Mouse (Mus musculus) stomach, embryonic 16.5 days (tissue): ENCODE data around the gene Stk39. TPM values are rescaled to one million over a fixed set of nuclear protein-coding genes. Genes with fewer than 3 reads are reported as not detected.

ENCODE experiments used
- ATAC-seq: fragments of 200-750 bp; cut with Nextera tagmentation; 2 replicates; pipeline ENCODE4 v1.8.0; 2017; ENCODE audit warnings: moderate number of reproducible peaks, moderate TSS enrichment; ENCODE audit not compliant: insufficient read depth, low FRiP score
- H3K27ac ChIP-seq: fragments of 300-500 bp; sonication (generic); 2 replicates; pipeline ENCODE4 v1.5.1; 2014; ENCODE audit warnings: low read length
- H3K27me3 ChIP-seq: fragments of 300-500 bp; sonication (generic); 2 replicates; pipeline ENCODE4 v1.6.1; 2014; ENCODE audit warnings: low read length, control low read depth, mixed read lengths; ENCODE audit not compliant: control insufficient read depth, insufficient read depth
- H3K36me3 ChIP-seq: fragments of 300-500 bp; sonication (generic); 2 replicates; pipeline ENCODE4 v1.6.1; 2014; ENCODE audit warnings: low read length; ENCODE audit not compliant: control insufficient read depth, insufficient read depth
- H3K4me1 ChIP-seq: fragments of 300-500 bp; sonication (generic); 2 replicates; pipeline ENCODE4 v1.6.1; 2014; ENCODE audit warnings: low read length, control low read depth, mixed read lengths; ENCODE audit not compliant: control insufficient read depth, insufficient read depth
- H3K4me2 ChIP-seq: fragments of 300-500 bp; sonication (generic); 2 replicates; pipeline ENCODE4 v1.6.1; 2014; ENCODE audit warnings: low read depth, low read length, mixed read lengths
- H3K4me3 ChIP-seq: fragments of 300-500 bp; sonication (generic); replicated peaks from 2 replicates; pipeline ENCODE4 v1.5.1; 2014; ENCODE audit warnings: mild to moderate bottlenecking, low read length
- H3K9ac ChIP-seq: fragments of 300-500 bp; sonication (generic); 2 replicates; pipeline ENCODE4 v1.6.1; 2014; ENCODE audit warnings: low read length
- H3K9me3 ChIP-seq: fragments of 300-500 bp; sonication (generic); replicated peaks from 2 replicates; pipeline ENCODE4 v1.6.1; 2016; ENCODE audit warnings: low read length, control low read depth; ENCODE audit not compliant: control insufficient read depth
- WGBS: fragments of 180-500 bp; shearing (Covaris S2); extraction: QIAGEN DNeasy Blood & Tissue Kit; methylation state at CpG from one replicate; pipeline ENCODE4 v1.1.7; 2014; 5-methylcytosine and 5-hydroxymethylcytosine counted together
- polyA plus RNA-seq: library from polyadenylated mRNA; unstranded; fragments of >200 nt; fragmentation: Nextera tagmentation; extraction: Ambion mirVana; gene quantifications from 2 replicates; pipeline ENCODE4 v1.2.1, GENCODE M21; 2015

Stk39 gene
- polyA plus RNA-seq, 1 experiment from 2014 or later: 9.4 TPM

DNA sequence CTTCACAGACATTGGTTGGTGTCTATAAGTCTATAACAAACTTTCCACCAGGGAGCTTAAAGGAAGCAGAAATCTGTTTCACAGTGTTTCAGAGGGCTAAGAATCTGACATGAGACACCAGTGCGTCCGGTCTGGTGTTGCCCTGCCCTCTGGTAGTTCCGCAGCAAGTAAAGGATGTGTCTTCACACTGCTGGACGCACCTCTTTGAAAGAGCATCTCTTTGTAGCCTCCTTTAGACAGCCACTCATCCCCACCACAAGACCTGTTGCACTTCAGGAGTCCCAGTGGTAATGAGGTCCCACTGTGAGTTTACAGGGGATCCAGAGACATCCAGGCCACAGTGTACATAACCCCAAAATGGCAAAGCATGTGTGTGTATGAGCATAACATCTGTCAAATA lies 88.1 kb downstream of the Stk39 start:
- Histone ChIP-seq H3K27me3 (no peaks in the 10 kb centered on the region), H3K27ac (peak overlapping the region; percentile 90; the same call in 1 of the 2 replicates), H3K4me3 (no peak overlapping the region), H3K9ac (no peak overlapping the region), H3K9me3 (no peaks in the 10 kb centered on the region), H3K36me3 (no peaks in the 10 kb centered on the region), H3K4me2 (no peak overlapping the region), H3K4me1 (peaks cover 27% of the 10 kb centered on the region)
- no peak for ATAC-seq
- 80% methylated on average over 4 of the region's 4 CpGs for WGBS

DNA sequence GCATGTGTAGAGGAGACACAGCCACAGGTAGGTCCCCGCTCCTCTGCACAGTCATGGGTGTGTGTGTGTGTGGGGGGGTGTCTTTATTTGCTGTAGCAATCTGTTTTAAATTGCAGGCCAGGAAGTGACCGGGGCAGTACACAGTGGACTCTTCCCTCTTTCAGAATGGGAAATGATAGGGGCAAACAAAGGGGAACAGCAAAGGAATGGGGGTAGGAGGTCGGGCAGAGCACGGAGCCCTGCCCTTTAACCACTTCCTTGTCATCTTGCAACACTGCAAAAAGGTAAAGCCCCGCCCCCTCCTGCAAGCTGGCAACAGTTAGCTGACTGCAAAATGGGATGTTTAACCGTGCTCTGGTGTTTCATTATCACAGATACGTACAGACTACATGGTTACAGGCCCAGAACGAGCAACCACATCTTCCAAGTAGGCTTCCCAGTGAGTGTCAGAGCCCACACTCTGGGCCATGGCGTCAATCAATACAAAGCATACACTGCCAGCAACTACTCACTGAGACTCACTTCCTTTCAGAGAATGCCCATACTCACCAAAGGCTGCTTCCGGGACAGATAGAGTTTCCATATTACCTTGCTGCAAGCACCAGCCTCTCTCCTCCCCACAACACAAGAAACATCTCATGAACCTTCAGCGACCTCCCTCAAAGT lies 89.5 kb downstream of the Stk39 start:
- Histone ChIP-seq H3K4me2 (no peak overlapping the region; the same call in 1 of the 2 replicates), H3K36me3 (no peaks in the 10 kb centered on the region), H3K9me3 (no peaks in the 10 kb centered on the region), H3K9ac (0 out of 2 replicates have a peak overlapping the region, but pooled peaks have one; percentile 5), H3K4me3 (no peak overlapping the region), H3K4me1 (peaks cover 27% of the 10 kb centered on the region), H3K27ac (peak overlapping the region; percentile 84), H3K27me3 (no peaks in the 10 kb centered on the region)
- ATAC-seq: peak; percentile 38; the same call in 1 of the 2 replicates
- 55% methylated on average over 11 of the region's 11 CpGs for WGBS

GRCm38 (mm10) chr2:68381881-68382280 lies 90.2 kb downstream of the Stk39 start:
- 61% methylated on average over 4 of the region's 4 CpGs for WGBS
- no peaks in the 10 kb centered on the region for H3K27me3 ChIP-seq
- H3K4me2 ChIP-seq: no peak overlapping the region
- ATAC-seq: no peak
- peak overlapping the region; percentile 84 for H3K27ac ChIP-seq
- no peaks in the 10 kb centered on the region for H3K36me3 ChIP-seq
- no peak overlapping the region; the same call in 1 of the 2 replicates for H3K9ac ChIP-seq
- no peak overlapping the region for H3K4me3 ChIP-seq
- no peaks in the 10 kb centered on the region for H3K9me3 ChIP-seq
- H3K4me1 ChIP-seq: peaks cover 27% of the 10 kb centered on the region

- WGBS: 22% methylated on average over 6 of the region's 6 CpGs
- Histone ChIP-seq H3K4me3 (no peak overlapping the region), H3K4me2 (no peak overlapping the region), H3K9me3 (no peaks in the 10 kb centered on the region), H3K36me3 (no peaks in the 10 kb centered on the region), H3K4me1 (peaks cover 31% of the 10 kb centered on the region), H3K27me3 (no peaks in the 10 kb centered on the region), H3K27ac (peak overlapping the region; percentile 53; the same call in 1 of the 2 replicates), H3K9ac (no peak overlapping the region)
- ATAC-seq: no peak
Observed at GRCm38 (mm10) chr2:68381205-68381604, 90.9 kb downstream of the Stk39 start.

DNA sequence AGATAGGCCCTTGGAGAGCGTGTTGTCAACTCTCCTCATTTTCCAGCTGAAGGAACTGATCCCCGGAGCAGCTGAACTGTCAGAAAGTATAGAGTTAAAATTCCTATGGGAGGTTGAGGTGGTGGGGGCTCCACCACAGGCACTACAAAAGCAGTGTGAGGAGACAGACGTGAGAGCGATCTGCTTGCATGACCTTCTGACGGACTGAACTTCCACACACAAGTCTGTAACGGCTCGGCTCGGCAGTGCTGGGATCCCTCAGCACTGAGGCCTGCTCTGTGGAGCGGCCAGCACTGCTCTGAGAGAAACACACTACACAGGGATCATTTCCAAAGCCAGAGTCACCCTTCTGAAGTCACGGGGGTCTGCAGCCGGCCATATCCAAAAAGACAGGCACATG lies 92.4 kb downstream of the Stk39 start:
- Histone ChIP-seq H3K4me2 (no peak overlapping the region), H3K27me3 (no peaks in the 10 kb centered on the region), H3K27ac (no peak overlapping the region), H3K9ac (no peak overlapping the region), H3K4me3 (no peak overlapping the region), H3K9me3 (no peaks in the 10 kb centered on the region), H3K36me3 (no peaks in the 10 kb centered on the region), H3K4me1 (peaks cover 31% of the 10 kb centered on the region)
- no peak for ATAC-seq
- whole genome bisulfite sequencing: 43% methylated on average over 11 of the region's 11 CpGs

DNA sequence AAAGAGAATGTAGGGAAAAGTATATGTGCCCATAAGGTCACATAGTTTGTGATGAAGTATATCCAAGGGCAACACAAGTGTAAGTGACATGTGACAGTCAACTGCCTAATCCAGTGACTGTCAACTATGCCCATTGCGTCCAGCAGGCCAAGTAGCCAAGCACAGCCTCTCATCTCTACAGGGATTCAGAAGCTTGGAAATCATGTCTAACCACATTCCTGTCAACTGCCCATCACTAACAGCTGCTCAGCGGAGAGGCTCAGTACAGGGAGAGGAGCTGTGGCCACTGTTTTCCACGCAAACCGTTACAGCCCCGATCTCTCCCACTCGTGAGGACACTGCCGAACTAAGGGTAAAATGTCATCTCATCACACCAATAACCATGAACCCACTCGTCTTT lies 93.7 kb downstream of the Stk39 start:
- no peaks in the 10 kb centered on the region for H3K9me3 ChIP-seq
- no peak for ATAC-seq
- no peaks in the 10 kb centered on the region for H3K36me3 ChIP-seq
- peaks cover 27% of the 10 kb centered on the region for H3K4me1 ChIP-seq
- no peak overlapping the region for H3K4me2 ChIP-seq
- 88% methylated on average over 8 of the region's 8 CpGs for WGBS
- no peaks in the 10 kb centered on the region for H3K27me3 ChIP-seq
- no peak overlapping the region for H3K27ac ChIP-seq
- H3K9ac ChIP-seq: no peak overlapping the region
- H3K4me3 ChIP-seq: no peak overlapping the region

DNA sequence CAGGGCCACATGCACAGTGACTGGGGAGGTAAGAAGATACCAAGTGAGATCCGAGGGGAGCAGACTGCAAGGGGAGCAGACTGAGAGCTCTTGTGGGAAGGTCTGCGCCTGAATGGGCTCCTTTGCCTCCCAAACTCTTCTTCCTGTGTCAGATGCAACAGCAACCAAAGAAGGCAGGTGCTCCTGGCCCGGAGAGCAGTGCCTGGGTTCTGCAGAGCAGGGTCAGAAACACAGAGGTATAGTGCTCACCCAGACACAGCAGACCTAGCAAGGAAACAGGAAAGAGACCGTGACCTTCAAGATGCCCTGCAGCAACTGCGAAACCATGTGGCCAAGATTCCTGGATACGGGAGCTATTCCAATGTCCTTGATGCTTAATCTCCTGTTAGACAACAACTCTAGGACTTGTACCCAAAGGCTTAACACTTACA lies 94.8 kb downstream of the Stk39 start:
- no peaks in the 10 kb centered on the region for H3K36me3 ChIP-seq
- H3K9me3 ChIP-seq: no peaks in the 10 kb centered on the region
- H3K9ac ChIP-seq: no peak overlapping the region
- 76% methylated on average over 6 of the region's 6 CpGs for WGBS
- H3K4me1 ChIP-seq: peaks cover 17% of the 10 kb centered on the region
- H3K4me3 ChIP-seq: no peak overlapping the region
- no peak overlapping the region for H3K27ac ChIP-seq
- no peak overlapping the region for H3K4me2 ChIP-seq
- H3K27me3 ChIP-seq: no peaks in the 10 kb centered on the region
- no peak for ATAC-seq

GRCm38 (mm10) chr2:68376660-68377059 lies 95.4 kb downstream of the Stk39 start:
- WGBS: 58% methylated on average over 12 of the region's 12 CpGs
- Histone ChIP-seq H3K9ac (no peak overlapping the region), H3K4me1 (peaks cover 11% of the 10 kb centered on the region), H3K4me3 (no peak overlapping the region), H3K27ac (no peak overlapping the region), H3K27me3 (no peaks in the 10 kb centered on the region), H3K36me3 (no peaks in the 10 kb centered on the region), H3K9me3 (no peaks in the 10 kb centered on the region), H3K4me2 (no peak overlapping the region)
- no peak for ATAC-seq

DNA sequence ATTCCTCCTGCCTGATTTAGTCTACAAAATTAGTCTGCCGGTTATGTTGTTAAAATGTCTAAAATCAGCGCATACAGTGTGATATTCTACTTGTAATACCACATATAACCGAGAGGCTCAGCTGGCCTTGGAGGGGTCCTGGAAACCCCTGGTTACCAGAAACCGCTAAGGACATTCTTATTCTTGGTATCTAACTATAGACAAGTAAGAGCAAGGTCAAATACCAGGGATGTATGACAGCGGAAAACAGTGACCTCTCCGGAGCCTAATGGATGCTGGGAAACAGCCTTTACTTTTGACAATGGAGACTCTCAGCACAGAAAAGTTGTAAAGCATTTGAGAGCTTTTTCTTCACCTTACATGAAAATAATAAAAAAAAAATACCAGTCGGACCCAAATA lies 97.9 kb downstream of the Stk39 start:
- Histone ChIP-seq H3K27ac (no peak overlapping the region), H3K9me3 (no peaks in the 10 kb centered on the region)
- 81% methylated on average over 7 of the region's 7 CpGs for WGBS

More for the DNA sequence above, 97.9 kb downstream of the Stk39 start:
- no peak overlapping the region for H3K4me3 ChIP-seq
- no peak for ATAC-seq
- 0 out of 2 replicates have a peak, but pooled peaks cover 4% of the 10 kb centered on the region for H3K4me1 ChIP-seq
- no peaks in the 10 kb centered on the region for H3K36me3 ChIP-seq
- no peak overlapping the region for H3K4me2 ChIP-seq
- no peaks in the 10 kb centered on the region for H3K27me3 ChIP-seq
- no peak overlapping the region for H3K9ac ChIP-seq
